Mouse (Mus musculus): ENCODE measurements around the gene Man2b2. TPM values are rescaled to one million over a fixed set of nuclear protein-coding genes. Genes with fewer than 3 reads are reported as not detected.

Man2b2 gene
- polyA plus RNA-seq, 1 experiment from 2014 or later = 10.3 TPM

- no peaks in the 10 kb centered on the region for H3K36me3 ChIP-seq (ENCODE audit: control insufficient read depth, insufficient read depth, low read length)
- peak; percentile 72 for DNase-seq
- under 1% methylated on average over 96 of the region's 108 CpGs for WGBS
These were observed 38.0 kb upstream of the Man2b2 start, which contains the start of gene Ppp2r2c for GRCm38 (mm10) chr5:36868266-36869090. TSS of gene Ppp2r2c (plus strand) at chr5:36868513.

GRCm38 (mm10) chr5:36867561-36867960 is 37.1 kb upstream of the Man2b2 start:
- no peaks in the 10 kb centered on the region for H3K4me1 ChIP-seq (ENCODE audit: control insufficient read depth, insufficient read depth, low read length)
- peaks cover 64% of the 10 kb centered on the region for H3K27me3 ChIP-seq (ENCODE audit: control insufficient read depth, insufficient read depth, low read length)
- ATAC-seq (ENCODE audit: low FRiP score, low TSS enrichment) = no peak
- DNase-seq = no peak
- H3K4me2 ChIP-seq (ENCODE audit: low read length) = peak overlapping the region; percentile 66
- H3K27ac ChIP-seq (replicated peaks; ENCODE audit: low read depth, low read length) = no peak overlapping the region
- WGBS = 4% methylated on average over 6 of the region's 6 CpGs
- no peaks in the 10 kb centered on the region for H3K36me3 ChIP-seq (ENCODE audit: control insufficient read depth, insufficient read depth, low read length)
- H3K4me3 ChIP-seq (replicated peaks; ENCODE audit: low read depth, low read length) = peak overlapping the region; percentile 52
- no peaks in the 10 kb centered on the region for H3K9me3 ChIP-seq (ENCODE audit: control insufficient read depth, low read length)
- H3K9ac ChIP-seq (replicated peaks; ENCODE audit: low read length) = peak overlapping the region; percentile 69; the same call in 1 of the 2 replicates

More at GRCm38 (mm10) chr5:36868266-36869090, 38.0 kb upstream of the Man2b2 start, which contains the start of gene Ppp2r2c:
- peak within 1 kb of the TSS; percentile 52 for H3K4me3 ChIP-seq (replicated peaks; ENCODE audit: low read depth, low read length)
- H3K4me2 ChIP-seq (ENCODE audit: low read length) = peak within 1 kb of the TSS; percentile 66
- H3K4me1 ChIP-seq (ENCODE audit: control insufficient read depth, insufficient read depth, low read length) = no peaks in the 10 kb centered on the region
- H3K27ac ChIP-seq (replicated peaks; ENCODE audit: low read depth, low read length) = peak within 1 kb of the TSS; percentile 65
- peak; percentile 41 for ATAC-seq (ENCODE audit: low FRiP score, low TSS enrichment)
- peaks cover 64% of the 10 kb centered on the region for H3K27me3 ChIP-seq (ENCODE audit: control insufficient read depth, insufficient read depth, low read length)
- H3K9me3 ChIP-seq (ENCODE audit: control insufficient read depth, low read length) = no peaks in the 10 kb centered on the region
- peak within 1 kb of the TSS; percentile 69 for H3K9ac ChIP-seq (replicated peaks; ENCODE audit: low read length)

GRCm38 (mm10) chr5:36866701-36867250 is 36.3 kb upstream of the Man2b2 start:
- no peak overlapping the region for H3K4me2 ChIP-seq (ENCODE audit: low read length)
- DNase-seq = no peak
- WGBS = 63% methylated on average over 7 of the region's 7 CpGs
- H3K4me1 ChIP-seq (ENCODE audit: control insufficient read depth, insufficient read depth, low read length) = no peaks in the 10 kb centered on the region
- no peaks in the 10 kb centered on the region for H3K36me3 ChIP-seq (ENCODE audit: control insufficient read depth, insufficient read depth, low read length)
- no peak overlapping the region for H3K27ac ChIP-seq (replicated peaks; ENCODE audit: low read depth, low read length)
- no peaks in the 10 kb centered on the region for H3K9me3 ChIP-seq (ENCODE audit: control insufficient read depth, low read length)
- ATAC-seq (ENCODE audit: low FRiP score, low TSS enrichment) = no peak
- H3K27me3 ChIP-seq (ENCODE audit: control insufficient read depth, insufficient read depth, low read length) = peaks cover 64% of the 10 kb centered on the region
- no peak overlapping the region for H3K9ac ChIP-seq (replicated peaks; ENCODE audit: low read length)
- H3K4me3 ChIP-seq (replicated peaks; ENCODE audit: low read depth, low read length) = no peak overlapping the region

- H3K4me2 ChIP-seq (ENCODE audit: low read length) = no peak overlapping the region
- 83% methylated on average over 2 of the region's 2 CpGs for WGBS
- no peak for ATAC-seq (ENCODE audit: low FRiP score, low TSS enrichment)
These were observed 30.6 kb upstream of the Man2b2 start for GRCm38 (mm10) chr5:36861084-36861483.

GRCm38 (mm10) chr5:36857546-36857945 is 27.1 kb upstream of the Man2b2 start:
- H3K4me2 ChIP-seq (ENCODE audit: low read length) = no peak overlapping the region
- no peak overlapping the region for H3K9ac ChIP-seq (replicated peaks; ENCODE audit: low read length)
- WGBS = 77% methylated on average over 5 of the region's 5 CpGs
- DNase-seq (no peak), ATAC-seq (ENCODE audit: low FRiP score, low TSS enrichment) (no peak)
- no peak overlapping the region for H3K4me3 ChIP-seq (replicated peaks; ENCODE audit: low read depth, low read length)
- no peaks in the 10 kb centered on the region for H3K36me3 ChIP-seq (ENCODE audit: control insufficient read depth, insufficient read depth, low read length)
- no peaks in the 10 kb centered on the region for H3K27me3 ChIP-seq (ENCODE audit: control insufficient read depth, insufficient read depth, low read length)
- H3K9me3 ChIP-seq (ENCODE audit: control insufficient read depth, low read length) = no peaks in the 10 kb centered on the region
- no peak overlapping the region for H3K27ac ChIP-seq (replicated peaks; ENCODE audit: low read depth, low read length)
- H3K4me1 ChIP-seq (ENCODE audit: control insufficient read depth, insufficient read depth, low read length) = no peaks in the 10 kb centered on the region

More at GRCm38 (mm10) chr5:36861084-36861483, 30.6 kb upstream of the Man2b2 start:
- H3K4me3 ChIP-seq (replicated peaks; ENCODE audit: low read depth, low read length) = no peak overlapping the region
- no peak for DNase-seq
- H3K9me3 ChIP-seq (ENCODE audit: control insufficient read depth, low read length) = no peaks in the 10 kb centered on the region
- no peak overlapping the region for H3K9ac ChIP-seq (replicated peaks; ENCODE audit: low read length)
- no peaks in the 10 kb centered on the region for H3K4me1 ChIP-seq (ENCODE audit: control insufficient read depth, insufficient read depth, low read length)
- H3K36me3 ChIP-seq (ENCODE audit: control insufficient read depth, insufficient read depth, low read length) = no peaks in the 10 kb centered on the region
- H3K27me3 ChIP-seq (ENCODE audit: control insufficient read depth, insufficient read depth, low read length) = peaks cover 9% of the 10 kb centered on the region
- H3K27ac ChIP-seq (replicated peaks; ENCODE audit: low read depth, low read length) = no peak overlapping the region

- Histone ChIP-seq H3K4me2 (ENCODE audit: low read length) (no peak overlapping the region), H3K27ac (replicated peaks; ENCODE audit: low read depth, low read length) (no peak overlapping the region), H3K4me1 (ENCODE audit: control insufficient read depth, insufficient read depth, low read length) (no peaks in the 10 kb centered on the region), H3K9ac (replicated peaks; ENCODE audit: low read length) (no peak overlapping the region), H3K4me3 (replicated peaks; ENCODE audit: low read depth, low read length) (no peak overlapping the region), H3K9me3 (ENCODE audit: control insufficient read depth, low read length) (no peaks in the 10 kb centered on the region), H3K27me3 (ENCODE audit: control insufficient read depth, insufficient read depth, low read length) (no peaks in the 10 kb centered on the region), H3K36me3 (ENCODE audit: control insufficient read depth, insufficient read depth, low read length) (no peaks in the 10 kb centered on the region)
- 92% methylated on average over 7 of the region's 7 CpGs for WGBS
- no peak for ATAC-seq (ENCODE audit: low FRiP score, low TSS enrichment)
- no peak for DNase-seq
These were observed 26.1 kb upstream of the Man2b2 start for GRCm38 (mm10) chr5:36856529-36856928.

- 64% methylated on average over 3 of the region's 3 CpGs for WGBS
- Histone ChIP-seq H3K9ac (replicated peaks; ENCODE audit: low read length) (no peak overlapping the region), H3K4me3 (replicated peaks; ENCODE audit: low read depth, low read length) (no peak overlapping the region), H3K4me2 (ENCODE audit: low read length) (no peak overlapping the region), H3K36me3 (ENCODE audit: control insufficient read depth, insufficient read depth, low read length) (no peaks in the 10 kb centered on the region), H3K27ac (replicated peaks; ENCODE audit: low read depth, low read length) (no peak overlapping the region), H3K27me3 (ENCODE audit: control insufficient read depth, insufficient read depth, low read length) (no peaks in the 10 kb centered on the region), H3K4me1 (ENCODE audit: control insufficient read depth, insufficient read depth, low read length) (no peaks in the 10 kb centered on the region), H3K9me3 (ENCODE audit: control insufficient read depth, low read length) (no peaks in the 10 kb centered on the region)
- no peak for ATAC-seq (ENCODE audit: low FRiP score, low TSS enrichment)
- no peak for DNase-seq
These were observed 24.7 kb upstream of the Man2b2 start for GRCm38 (mm10) chr5:36855180-36855579.

- Histone ChIP-seq H3K4me3 (replicated peaks; ENCODE audit: low read depth, low read length) (no peak overlapping the region), H3K9ac (replicated peaks; ENCODE audit: low read length) (no peak overlapping the region), H3K27me3 (ENCODE audit: control insufficient read depth, insufficient read depth, low read length) (no peaks in the 10 kb centered on the region), H3K27ac (replicated peaks; ENCODE audit: low read depth, low read length) (no peak overlapping the region), H3K9me3 (ENCODE audit: control insufficient read depth, low read length) (no peaks in the 10 kb centered on the region), H3K36me3 (ENCODE audit: control insufficient read depth, insufficient read depth, low read length) (no peaks in the 10 kb centered on the region), H3K4me2 (ENCODE audit: low read length) (no peak overlapping the region), H3K4me1 (ENCODE audit: control insufficient read depth, insufficient read depth, low read length) (no peaks in the 10 kb centered on the region)
- DNase-seq = peak; percentile 28
- no peak for ATAC-seq (ENCODE audit: low FRiP score, low TSS enrichment)
- WGBS = 51% methylated on average over 4 of the region's 4 CpGs
These were observed 21.1 kb upstream of the Man2b2 start for GRCm38 (mm10) chr5:36851572-36851971.
